Mouse (Mus musculus): ENCODE data around the gene Ptprt. TPM values are rescaled to one million over a fixed set of nuclear protein-coding genes. Genes with fewer than 3 reads are reported as not detected.

The Ptprt gene
- total and polyA plus RNA-seq, 2 experiments, result 0.37 to 0.44 TPM

DNA sequence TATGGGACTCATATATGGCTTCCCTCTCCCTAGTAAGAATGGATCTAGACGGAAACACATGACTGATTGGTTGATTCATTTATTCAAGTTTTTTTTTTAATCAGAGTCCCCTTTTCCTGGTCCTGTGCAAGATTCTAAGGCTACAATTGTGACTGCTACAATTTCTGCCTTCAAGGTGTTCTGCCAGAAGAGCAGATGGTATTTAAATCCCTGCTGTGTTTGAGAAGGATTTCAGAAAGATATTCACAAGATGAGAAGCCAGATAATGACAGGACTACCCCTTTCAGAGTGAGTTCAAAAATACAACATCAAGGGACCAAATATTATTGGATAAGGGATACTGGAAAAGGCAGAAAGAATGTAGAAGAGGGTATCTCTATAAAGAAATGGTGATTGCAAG is 802.6 kb downstream of the Ptprt start:
- H3K9ac ChIP-seq (ENCODE audit: low read depth, low read length), result no peak overlapping the region
- no peak overlapping the region for H3K27ac ChIP-seq (replicated peaks; ENCODE audit: insufficient read depth, low read depth, low read length)
- TF ChIP-seq CTCF (IDR thresholded peaks at IDR 0.05; ENCODE audit: low read depth, low read length), result no peak
- H3K79me2 ChIP-seq (ENCODE audit: control insufficient read depth, insufficient read depth, low read length), result no peaks in the 10 kb centered on the region
- WGBS, result 89% methylated on average over 1 of the region's 1 CpGs
- H3K27me3 ChIP-seq (ENCODE audit: control insufficient read depth, insufficient read depth, low read length), result no peaks in the 10 kb centered on the region
- H3K4me3 ChIP-seq (ENCODE audit: insufficient read depth, low read depth, low read length), result no peak overlapping the region
- DNase-seq (ENCODE audit: extremely low read depth, low read depth, low spot score), result no peak
- no peaks in the 10 kb centered on the region for H3K4me1 ChIP-seq (ENCODE audit: control insufficient read depth, insufficient read depth, low read length)
- no peaks in the 10 kb centered on the region for H3K36me3 ChIP-seq (ENCODE audit: control insufficient read depth, insufficient read depth, low read length)

DNA sequence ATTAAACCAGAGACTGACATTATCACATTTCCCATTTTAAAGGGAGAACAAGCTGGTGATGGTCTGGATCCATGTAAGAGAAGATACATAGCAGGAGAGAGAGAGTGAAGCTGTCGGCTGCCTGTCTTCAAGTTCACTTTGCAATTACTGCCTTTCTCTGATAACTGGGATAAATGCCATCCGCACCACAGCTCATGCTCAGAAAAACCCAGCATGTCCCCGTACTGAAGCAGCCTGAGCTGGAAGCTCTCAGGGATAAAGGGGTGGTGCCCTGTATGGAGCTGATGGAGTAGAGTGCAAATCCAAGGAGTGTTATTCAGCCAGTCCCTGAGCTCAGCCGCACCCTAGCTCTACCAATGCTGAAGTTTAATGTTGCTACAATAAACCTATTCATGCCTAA is 825.9 kb downstream of the Ptprt start:
- no peak overlapping the region for H3K9ac ChIP-seq (ENCODE audit: low read depth, low read length)
- H3K4me1 ChIP-seq (ENCODE audit: control insufficient read depth, insufficient read depth, low read length), result no peaks in the 10 kb centered on the region
- no peak overlapping the region for H3K4me3 ChIP-seq (ENCODE audit: insufficient read depth, low read depth, low read length)
- H3K79me2 ChIP-seq (ENCODE audit: control insufficient read depth, insufficient read depth, low read length), result no peaks in the 10 kb centered on the region
- TF ChIP-seq CTCF (IDR thresholded peaks at IDR 0.05; ENCODE audit: low read depth, low read length) (no peak), POLR2A (IDR thresholded peaks at IDR 0.05; ENCODE audit: extremely low read depth, insufficient read depth, low read length) (no peak)
- 81% methylated on average over 4 of the region's 4 CpGs for WGBS
- H3K36me3 ChIP-seq (ENCODE audit: control insufficient read depth, insufficient read depth, low read length), result no peaks in the 10 kb centered on the region
- H3K27ac ChIP-seq (replicated peaks; ENCODE audit: insufficient read depth, low read depth, low read length), result no peak overlapping the region
- DNase-seq (ENCODE audit: extremely low read depth, low read depth, low spot score), result no peak
- H3K27me3 ChIP-seq (ENCODE audit: control insufficient read depth, insufficient read depth, low read length), result no peaks in the 10 kb centered on the region

DNA sequence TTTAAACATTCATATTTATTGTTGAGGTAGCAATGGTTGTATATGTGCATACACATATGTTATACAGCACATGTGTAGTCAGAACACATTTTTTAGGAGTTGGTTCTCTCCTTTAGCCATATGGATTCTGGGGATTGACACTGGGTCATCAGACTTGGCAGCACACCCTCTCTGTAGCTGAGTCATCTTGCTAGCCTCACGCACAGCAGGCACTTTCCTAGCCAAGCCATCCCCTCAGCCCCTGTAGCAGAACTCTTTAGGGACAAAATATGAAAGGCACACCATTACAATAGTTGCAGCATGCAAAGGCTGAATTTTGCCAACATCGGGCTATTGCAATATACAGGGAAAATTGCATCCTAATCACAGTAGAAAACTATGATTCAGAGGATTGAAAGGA is 827.1 kb downstream of the Ptprt start:
- H3K27me3 ChIP-seq (ENCODE audit: control insufficient read depth, insufficient read depth, low read length), result no peaks in the 10 kb centered on the region
- H3K36me3 ChIP-seq (ENCODE audit: control insufficient read depth, insufficient read depth, low read length), result no peaks in the 10 kb centered on the region
- H3K79me2 ChIP-seq (ENCODE audit: control insufficient read depth, insufficient read depth, low read length), result no peaks in the 10 kb centered on the region
- H3K9ac ChIP-seq (ENCODE audit: low read depth, low read length), result no peak overlapping the region
- WGBS, result 90% methylated on average over 2 of the region's 2 CpGs
- DNase-seq (ENCODE audit: extremely low read depth, low read depth, low spot score), result no peak
- no peak overlapping the region for H3K4me3 ChIP-seq (ENCODE audit: insufficient read depth, low read depth, low read length)
- H3K27ac ChIP-seq (replicated peaks; ENCODE audit: insufficient read depth, low read depth, low read length), result no peak overlapping the region
- TF ChIP-seq CTCF (IDR thresholded peaks at IDR 0.05; ENCODE audit: low read depth, low read length), result no peak
- TF ChIP-seq POLR2A (IDR thresholded peaks at IDR 0.05; ENCODE audit: extremely low read depth, insufficient read depth, low read length), result no peak
- H3K4me1 ChIP-seq (ENCODE audit: control insufficient read depth, insufficient read depth, low read length), result no peaks in the 10 kb centered on the region

DNA sequence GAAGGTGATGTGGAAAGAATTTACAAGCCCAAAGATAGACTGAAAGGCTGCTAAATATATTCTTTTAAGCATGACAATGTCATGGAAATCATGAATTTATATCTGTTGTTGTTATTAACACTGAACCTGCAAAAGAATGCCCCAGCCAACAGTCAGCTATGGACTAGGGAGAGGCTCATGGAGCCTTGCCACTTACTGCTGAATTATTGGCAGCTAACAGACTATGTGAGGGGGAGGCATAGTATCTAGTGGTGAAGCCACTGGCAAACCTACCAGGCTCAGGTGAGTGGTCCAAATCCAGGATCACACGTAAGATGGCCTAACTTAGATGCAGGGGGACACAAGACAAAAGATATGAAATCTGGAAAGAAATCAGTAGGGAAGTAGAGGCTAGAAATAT is 847.6 kb downstream of the Ptprt start:
- H3K36me3 ChIP-seq (ENCODE audit: control insufficient read depth, insufficient read depth, low read length), result no peaks in the 10 kb centered on the region
- H3K4me3 ChIP-seq (ENCODE audit: insufficient read depth, low read depth, low read length), result no peak overlapping the region
- no peak for DNase-seq (ENCODE audit: extremely low read depth, low read depth, low spot score)
- H3K27me3 ChIP-seq (ENCODE audit: control insufficient read depth, insufficient read depth, low read length), result no peaks in the 10 kb centered on the region
- 83% methylated on average over 1 of the region's 1 CpGs for WGBS
- TF ChIP-seq CTCF (IDR thresholded peaks at IDR 0.05; ENCODE audit: low read depth, low read length), result no peak
- no peak for TF ChIP-seq POLR2A (IDR thresholded peaks at IDR 0.05; ENCODE audit: extremely low read depth, insufficient read depth, low read length)
- no peak overlapping the region for H3K27ac ChIP-seq (replicated peaks; ENCODE audit: insufficient read depth, low read depth, low read length)
- H3K79me2 ChIP-seq (ENCODE audit: control insufficient read depth, insufficient read depth, low read length), result no peaks in the 10 kb centered on the region
- H3K9ac ChIP-seq (ENCODE audit: low read depth, low read length), result no peak overlapping the region
- no peaks in the 10 kb centered on the region for H3K4me1 ChIP-seq (ENCODE audit: control insufficient read depth, insufficient read depth, low read length)

DNA sequence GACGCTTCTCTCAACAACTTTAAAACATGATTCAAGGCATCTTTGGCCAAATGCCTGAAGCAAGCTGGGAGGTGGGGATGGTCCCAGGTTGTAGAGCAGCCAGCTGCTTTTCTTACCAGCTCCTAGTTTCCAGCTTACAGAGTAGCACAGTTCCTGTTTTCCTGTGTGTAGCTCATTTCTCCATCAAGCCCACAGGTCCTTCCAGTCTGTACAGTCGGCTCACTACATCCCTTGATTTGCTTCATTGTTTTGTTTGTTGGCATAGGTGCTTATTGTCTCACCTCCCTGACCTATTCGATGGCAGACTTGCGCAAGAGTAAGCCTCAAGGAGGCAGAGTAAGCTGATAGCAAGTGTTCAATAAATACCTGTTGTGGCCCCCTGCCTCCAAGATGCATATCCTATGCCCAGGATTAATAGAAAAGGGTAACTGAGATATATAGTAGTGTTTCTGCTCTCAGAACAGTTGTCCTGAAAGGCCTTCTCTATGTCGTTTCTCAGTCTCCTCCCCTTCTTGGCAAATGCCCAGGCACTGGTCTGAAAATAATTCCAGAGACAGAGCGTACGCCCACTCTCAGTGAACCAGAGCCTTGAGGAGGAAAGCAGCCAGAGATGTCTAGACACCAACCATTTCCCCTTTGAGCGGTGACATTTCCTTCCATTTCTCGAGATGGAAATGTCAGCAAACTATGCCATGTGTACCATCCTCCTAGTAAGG is 852.7 kb downstream of the Ptprt start:
- no peak overlapping the region for H3K4me3 ChIP-seq (ENCODE audit: insufficient read depth, low read depth, low read length)
- no peaks in the 10 kb centered on the region for H3K36me3 ChIP-seq (ENCODE audit: control insufficient read depth, insufficient read depth, low read length)
- H3K79me2 ChIP-seq (ENCODE audit: control insufficient read depth, insufficient read depth, low read length), result no peaks in the 10 kb centered on the region
- no peaks in the 10 kb centered on the region for H3K4me1 ChIP-seq (ENCODE audit: control insufficient read depth, insufficient read depth, low read length)
- no peak for DNase-seq (ENCODE audit: extremely low read depth, low read depth, low spot score)
- no peaks in the 10 kb centered on the region for H3K27me3 ChIP-seq (ENCODE audit: control insufficient read depth, insufficient read depth, low read length)
- no peak overlapping the region for H3K9ac ChIP-seq (ENCODE audit: low read depth, low read length)
- WGBS, result 77% methylated on average over 9 of the region's 9 CpGs
- TF ChIP-seq CTCF (IDR thresholded peaks at IDR 0.05; ENCODE audit: low read depth, low read length) (no peak), POLR2A (IDR thresholded peaks at IDR 0.05; ENCODE audit: extremely low read depth, insufficient read depth, low read length) (no peak)
- no peak overlapping the region for H3K27ac ChIP-seq (replicated peaks; ENCODE audit: insufficient read depth, low read depth, low read length)

DNA sequence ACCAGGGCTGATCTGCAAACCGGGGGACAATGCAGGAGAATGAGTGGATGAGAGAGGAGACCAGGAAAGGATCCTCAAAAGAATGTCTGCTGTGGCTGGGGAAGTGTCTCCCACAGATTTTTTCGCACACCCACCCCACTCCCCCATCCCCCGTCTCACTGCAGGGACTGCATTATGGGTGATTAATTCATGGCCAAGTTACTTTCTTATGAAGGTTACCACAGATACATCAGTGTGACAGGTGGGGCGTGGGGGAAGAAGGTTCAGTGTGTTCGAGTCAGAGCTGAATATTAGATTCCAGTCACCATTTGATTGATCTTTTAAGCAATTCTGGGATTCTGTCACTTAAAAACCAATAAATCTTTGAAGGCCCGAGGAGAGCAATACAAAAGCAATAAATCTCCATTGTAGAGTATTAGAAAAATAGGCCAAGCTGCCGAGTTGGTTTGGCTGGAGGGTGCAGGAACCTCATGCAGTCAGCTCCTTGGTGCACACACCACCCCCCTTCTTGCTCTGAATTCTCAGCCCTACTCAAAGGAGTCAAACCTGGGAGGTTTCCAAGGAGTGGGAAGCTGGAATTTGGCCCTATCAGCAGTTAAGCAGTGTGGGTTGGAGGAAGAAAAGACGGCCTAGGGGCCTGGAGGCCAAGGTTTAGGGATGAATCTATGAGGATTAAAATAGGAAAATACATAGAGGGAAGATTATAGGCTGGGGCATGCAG is 854.5 kb downstream of the Ptprt start:
- H3K4me3 ChIP-seq (ENCODE audit: insufficient read depth, low read depth, low read length), result no peak overlapping the region
- H3K79me2 ChIP-seq (ENCODE audit: control insufficient read depth, insufficient read depth, low read length), result no peaks in the 10 kb centered on the region
- H3K4me1 ChIP-seq (ENCODE audit: control insufficient read depth, insufficient read depth, low read length), result no peaks in the 10 kb centered on the region
- H3K27me3 ChIP-seq (ENCODE audit: control insufficient read depth, insufficient read depth, low read length), result no peaks in the 10 kb centered on the region
- no peak overlapping the region for H3K9ac ChIP-seq (ENCODE audit: low read depth, low read length)
- WGBS, result 77% methylated on average over 8 of the region's 8 CpGs
- H3K36me3 ChIP-seq (ENCODE audit: control insufficient read depth, insufficient read depth, low read length), result no peaks in the 10 kb centered on the region
- TF ChIP-seq CTCF (IDR thresholded peaks at IDR 0.05; ENCODE audit: low read depth, low read length) (no peak), POLR2A (IDR thresholded peaks at IDR 0.05; ENCODE audit: extremely low read depth, insufficient read depth, low read length) (no peak)
- DNase-seq (ENCODE audit: extremely low read depth, low read depth, low spot score), result no peak
- H3K27ac ChIP-seq (replicated peaks; ENCODE audit: insufficient read depth, low read depth, low read length), result no peak overlapping the region
